Comparison of ENCODE assay signal across 8 mouse cellular contexts in the genomic region with DNA sequence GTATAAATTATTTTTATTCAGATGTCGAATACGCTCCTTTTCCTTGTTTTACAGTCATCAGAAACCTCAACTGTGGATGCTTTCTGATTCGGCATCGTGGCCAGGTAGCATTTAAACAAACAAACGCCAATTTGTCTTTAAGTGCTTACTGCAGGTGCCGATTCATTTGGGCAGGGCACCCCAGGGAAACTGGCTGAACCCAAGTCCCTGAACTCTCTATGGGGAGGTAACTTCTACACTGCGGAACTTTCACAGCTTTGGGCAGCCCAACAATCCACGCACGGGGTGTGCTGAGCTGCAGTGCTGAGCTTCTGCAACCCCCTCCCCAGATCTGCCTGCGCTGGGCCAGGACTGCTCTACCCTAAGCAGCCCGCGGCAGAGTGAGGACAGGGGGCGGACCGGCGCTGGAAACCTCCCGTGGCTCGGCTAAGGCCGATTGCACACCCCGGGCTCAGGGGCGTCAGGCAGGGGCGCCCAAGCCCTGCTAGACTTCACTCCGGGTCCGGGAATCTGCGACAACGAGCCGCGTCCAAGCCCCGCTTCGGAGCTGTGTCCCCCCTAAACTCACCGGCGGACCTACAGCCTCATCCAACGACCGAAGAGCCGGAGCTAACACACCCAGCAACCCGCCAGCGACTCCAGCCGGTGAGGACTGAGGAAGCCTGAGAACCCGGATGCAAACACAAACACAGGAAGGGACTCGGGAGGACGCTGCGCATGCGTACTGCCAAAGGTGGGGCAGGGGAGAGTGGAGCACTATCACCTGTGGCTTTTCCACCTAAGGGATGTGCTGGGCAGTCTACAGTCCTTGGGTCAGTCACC. TPM values are rescaled to one million over a fixed set of nuclear protein-coding genes. Genes with fewer than 3 reads are reported as not detected.
DNase-seq lines count a peak whose midpoint lies in the region; ATAC-seq and TF ChIP-seq lines count a peak whose summit lies in the region.

Gene Gnpda2 (minus strand): TSS at position 701 of the 822 bp plus-strand sequence.

- peak within 1 kb of the TSS; percentile 76 for H3K4me3 ChIP-seq in erythroblast, embryonic 14.5 days (replicated peaks)
- peak within 1 kb of the TSS; percentile 71 for H3K4me3 ChIP-seq in heart, embryonic 11.5 days (ENCODE audit: low read depth, low read length)
- H3K4me3 ChIP-seq in kidney, embryonic 16.5 days (ENCODE audit: low read length) = peak within 1 kb of the TSS; percentile 87
- peak within 1 kb of the TSS; percentile 92 for H3K4me3 ChIP-seq in liver, adult 2 months (ENCODE audit: insufficient read depth, low read depth, low read length)
- peak within 1 kb of the TSS; percentile 29 for H3K4me3 ChIP-seq in myocyte

- H3K4me1 ChIP-seq in erythroblast, embryonic 14.5 days (ENCODE audit: control insufficient read depth) = peaks cover 11% of the 10 kb centered on the region
- peaks cover 3% of the 10 kb centered on the region; the same call in 1 of the 2 replicates for H3K4me1 ChIP-seq in heart, embryonic 11.5 days (ENCODE audit: control insufficient read depth, insufficient read depth, low read length)
- peaks cover 6% of the 10 kb centered on the region for H3K4me1 ChIP-seq in kidney, embryonic 16.5 days (ENCODE audit: insufficient read depth, low read length)
- H3K4me1 ChIP-seq in liver, adult 2 months (ENCODE audit: control insufficient read depth, insufficient read depth, low read length) = no peaks in the 10 kb centered on the region; the same call in 1 of the 2 replicates

- peak within 1 kb of the TSS; percentile 29 for H3ac ChIP-seq in myocyte (ENCODE audit: control insufficient read depth, insufficient read length)

- peak; percentile 76 to 77 for DNase-seq in B cell, adult 2 months
- peak; percentile 97 for DNase-seq in brain, adult 2 months (ENCODE audit: low read depth, low spot score)
- DNase-seq in liver, adult 2 months (ENCODE audit: extremely low read depth, low read depth, low spot score) = peak; percentile 74
- peak; percentile 81 for DNase-seq in splenic B cell, adult 2 months (ENCODE audit: low read depth, low spot score)

- H3K79me2 ChIP-seq in liver, adult 2 months (ENCODE audit: control insufficient read depth, insufficient read depth, low read length) = no peaks in the 10 kb centered on the region
- no peaks in the 10 kb centered on the region for H3K79me2 ChIP-seq in myocyte (ENCODE audit: control insufficient read depth, insufficient read depth)

- peak within 1 kb of the TSS; percentile 41 for H3K27ac ChIP-seq in heart, embryonic 11.5 days (ENCODE audit: low read depth, low read length)
- peak within 1 kb of the TSS; percentile 82 for H3K27ac ChIP-seq in kidney, embryonic 16.5 days (ENCODE audit: low read length)
- peak within 1 kb of the TSS; percentile 16; the same call in 1 of the 2 replicates for H3K27ac ChIP-seq in liver, adult 2 months (replicated peaks; ENCODE audit: insufficient read depth, low read depth, low read length)

- peaks cover 2% of the 10 kb centered on the region; the same call in 1 of the 2 replicates for H3K36me3 ChIP-seq in erythroblast, embryonic 14.5 days (ENCODE audit: control insufficient read depth)
- no peaks in the 10 kb centered on the region for H3K36me3 ChIP-seq in heart, embryonic 11.5 days (ENCODE audit: control insufficient read depth, insufficient read depth, low read length)
- no peaks in the 10 kb centered on the region for H3K36me3 ChIP-seq in kidney, embryonic 16.5 days (ENCODE audit: insufficient read depth, low read length)
- peaks cover 2% of the 10 kb centered on the region for H3K36me3 ChIP-seq in liver, adult 2 months (ENCODE audit: control insufficient read depth, insufficient read depth, low read length)
- H3K36me3 ChIP-seq in myocyte (ENCODE audit: control insufficient read depth, insufficient read depth) = no peaks in the 10 kb centered on the region
- peaks cover 2% of the 10 kb centered on the region; the same call in 1 of the 2 replicates for H3K36me3 ChIP-seq in splenic B cell, adult 2 months (ENCODE audit: control insufficient read depth, insufficient read depth, low read length, poor library complexity, severe bottlenecking)

- peak within 1 kb of the TSS; percentile 78 for H3K4me2 ChIP-seq in heart, embryonic 11.5 days
- H3K4me2 ChIP-seq in kidney, embryonic 16.5 days (replicated peaks; ENCODE audit: low read depth, low read length) = peak within 1 kb of the TSS; percentile 75
- H3K4me2 ChIP-seq in myocyte (ENCODE audit: low read depth) = peak within 1 kb of the TSS; percentile 69

- H3K27me3 ChIP-seq in erythroblast, embryonic 14.5 days (ENCODE audit: control insufficient read depth) = no peaks in the 10 kb centered on the region
- H3K27me3 ChIP-seq in heart, embryonic 11.5 days (ENCODE audit: control insufficient read depth, insufficient read depth, low read length) = no peaks in the 10 kb centered on the region
- H3K27me3 ChIP-seq in kidney, embryonic 16.5 days (ENCODE audit: insufficient read depth, low read length) = no peaks in the 10 kb centered on the region
- H3K27me3 ChIP-seq in liver, adult 2 months (ENCODE audit: control insufficient read depth, insufficient read depth, low read length) = no peaks in the 10 kb centered on the region
- no peaks in the 10 kb centered on the region for H3K27me3 ChIP-seq in myocyte (ENCODE audit: control insufficient read depth, insufficient read depth, insufficient read length)
- H3K27me3 ChIP-seq in splenic B cell, adult 2 months (ENCODE audit: control insufficient read depth, insufficient read depth, low read length, poor library complexity, severe bottlenecking) = no peaks in the 10 kb centered on the region

- peak; percentile 43; the same call in 1 of the 2 replicates for TF ChIP-seq CTCF in liver, adult 2 months (IDR thresholded peaks at IDR 0.05; ENCODE audit: low read depth, low read length)

- WGBS in heart, embryonic 11.5 days (ENCODE audit: insufficient replicate concordance) = 4% methylated on average over 42 of the region's 42 CpGs
- WGBS in kidney, embryonic 16.5 days = 2% methylated on average over 42 of the region's 42 CpGs
- 4% methylated on average over 42 of the region's 42 CpGs for WGBS in liver, adult 2 months

- H3K9me3 ChIP-seq in erythroblast, embryonic 14.5 days (ENCODE audit: control insufficient read depth, low read length) = no peaks in the 10 kb centered on the region
- H3K9me3 ChIP-seq in heart, embryonic 11.5 days (replicated peaks; ENCODE audit: control insufficient read depth, low read length) = no peaks in the 10 kb centered on the region
- no peaks in the 10 kb centered on the region for H3K9me3 ChIP-seq in kidney, embryonic 16.5 days (ENCODE audit: low read length)

- ATAC-seq in heart, embryonic 11.5 days (replicated peaks; ENCODE audit: insufficient number of reproducible peaks, low FRiP score, low TSS enrichment) = peak; percentile 92
- peak; percentile 99 for ATAC-seq in kidney, embryonic 16.5 days (ENCODE audit: low FRiP score, low TSS enrichment)

- TF ChIP-seq POLR2A in liver, adult 2 months (IDR thresholded peaks at IDR 0.05; ENCODE audit: extremely low read depth, insufficient read depth, low read length) = peak; percentile 52; the same call in 1 of the 2 replicates
- TF ChIP-seq POLR2A in myocyte (IDR thresholded peaks at IDR 0.05; ENCODE audit: insufficient read length, low read depth) = peak; percentile 56

- peak within 1 kb of the TSS; percentile 92 for H3K9ac ChIP-seq in heart, embryonic 11.5 days (ENCODE audit: low read depth, low read length)
- H3K9ac ChIP-seq in kidney, embryonic 16.5 days (replicated peaks; ENCODE audit: low read length) = peak within 1 kb of the TSS; percentile 85
- peak within 1 kb of the TSS; percentile 85 for H3K9ac ChIP-seq in liver, adult 2 months (ENCODE audit: low read depth, low read length)

TF ChIP-seq in myocyte, 11 proteins besides CTCF, POLR2A, EP300 and RAD21:
- TF ChIP-seq TCF12 (IDR thresholded peaks at IDR 0.05; ENCODE audit: insufficient read depth, poor library complexity, severe bottlenecking) (no peak), MAX (IDR thresholded peaks at IDR 0.05; ENCODE audit: low read depth) (no peak), MYOG (IDR thresholded peaks at IDR 0.05; ENCODE audit: control insufficient read depth in 1 of 3, insufficient read depth in 1 of 3, insufficient read length in 2 of 3, low read depth in 2 of 3) (no peak), CEBPB (IDR thresholded peaks at IDR 0.05; ENCODE audit: insufficient read depth, poor library complexity, severe bottlenecking) (no peak), REST (IDR thresholded peaks at IDR 0.05; ENCODE audit: insufficient read depth, insufficient read length) (no peak)

RNA-seq across cellular contexts. Expression of gene Gnpda2, which starts in this region (rescaled TPM):
- polyA plus RNA-seq in erythroblast, embryonic 14.5 days (2012) = 0.01 TPM in 1 of 2 replicates, not detected in the other
- 25.4 and 27.1 TPM in 2 replicates for polyA plus RNA-seq in heart, embryonic 11.5 days (2014; fragmentation: Nextera tagmentation; extraction: Ambion mirVana)
- polyA plus RNA-seq in kidney, embryonic 16.5 days (2015; fragmentation: Nextera tagmentation; extraction: Ambion mirVana) = 40.7 and 43.9 TPM in 2 replicates
- 4.0 and 6.9 TPM in 2 replicates for total RNA-seq in liver, adult 2 months (2014; rRNA removed)
- polyA plus RNA-seq in liver, adult 2 months (2012; rRNA removed) = 2.6 and 3.8 TPM in 2 replicates
- polyA plus RNA-seq in myocyte (2012; fragmentation: generic; extraction: Trizol) = 2.6 TPM

Comparison
In these comparisons a context has a peak if more than half of its experiments do, and no peak if none do; other contexts are left out.
1. Peak in every context shown above with its lines: DNase-seq, ATAC-seq, H3K4me3 ChIP-seq and H3K27ac ChIP-seq.
2. H3K4me3 ChIP-seq: peak in every context shown above with its lines; median percentile 92 in liver, adult 2 months; 87 in kidney, embryonic 16.5 days; 76 in erythroblast, embryonic 14.5 days; 71 in heart, embryonic 11.5 days; 29 in myocyte.
3. H3K27ac ChIP-seq: peak in every context shown above with its lines; median percentile 82 in kidney, embryonic 16.5 days; 41 in heart, embryonic 11.5 days; 16 in liver, adult 2 months.